Mouse (Mus musculus): ENCODE data around the gene Pigl.

GRCm38 (mm10) chr11:62560463-62561016 lies 102.3 kb downstream of the Pigl start:
- TF ChIP-seq POLR2A (IDR thresholded peaks at IDR 0.05; ENCODE audit: low read depth, low read length) (no peak), CTCF (conservative IDR thresholded peaks at IDR 0.05; ENCODE audit: insufficient read depth, insufficient read length, low read depth, low read length) (no peak)
